Mouse (Mus musculus) testis, adult 2 months (tissue): Measurements from ENCODE around the gene Fst.

Experiments
- CTCF ChIP-seq: fragments of 200-500 bp; IDR thresholded peaks from 2 replicates; pipeline ENCODE4 v1.5.1; 2012; ENCODE audit warnings: low read depth, mild to moderate bottlenecking, inconsistent platforms, low read length, moderate library complexity; ENCODE audit not compliant: control insufficient read depth, insufficient read depth, insufficient replicate concordance
- POLR2A ChIP-seq: fragments of 200-500 bp; IDR thresholded peaks from 2 replicates; pipeline ENCODE4 v1.6.1; 2012; ENCODE audit warnings: low read depth, mild to moderate bottlenecking, inconsistent platforms, low read length, moderate library complexity; ENCODE audit not compliant: control insufficient read depth

- TF ChIP-seq POLR2A: no peak
- TF ChIP-seq CTCF: no peak
Measured at GRCm38 (mm10) chr13:114458291-114458885, 363 bp downstream of the Fst start.
